Mouse (Mus musculus): Measurements from ENCODE around the gene Grb10.

The Grb10 gene

GRCm38 (mm10) chr11:12034371-12034770 is 4.1 kb downstream of the Grb10 start:
- no peak for DNase-seq (ENCODE audit: low spot score in 2 of 2)

GRCm38 (mm10) chr11:12032831-12033230 is 5.7 kb downstream of the Grb10 start:
- DNase-seq (ENCODE audit: low spot score in 2 of 2), result peak; percentile 25 to 47

- no peak for DNase-seq (ENCODE audit: low spot score in 2 of 2)
These were observed 11.8 kb downstream of the Grb10 start for GRCm38 (mm10) chr11:12026638-12027037.

GRCm38 (mm10) chr11:12025756-12026593 is 12.5 kb downstream of the Grb10 start:
- peak; percentile 36 to 50 for DNase-seq (ENCODE audit: low spot score in 2 of 2)

GRCm38 (mm10) chr11:12025392-12025755 is 13.1 kb downstream of the Grb10 start:
- no peak for DNase-seq (ENCODE audit: low spot score in 2 of 2)

GRCm38 (mm10) chr11:12023051-12023450 is 15.4 kb downstream of the Grb10 start:
- DNase-seq (ENCODE audit: low spot score in 2 of 2), result no peak

- no peak for DNase-seq (ENCODE audit: low spot score in 2 of 2)
These were observed 18.8 kb downstream of the Grb10 start for GRCm38 (mm10) chr11:12019651-12020050.

- peak in 1 of 2 experiments; percentile 38 for DNase-seq (ENCODE audit: low spot score in 2 of 2)
These were observed 19.9 kb downstream of the Grb10 start for GRCm38 (mm10) chr11:12018604-12019003.

GRCm38 (mm10) chr11:12010084-12010483 is 28.4 kb downstream of the Grb10 start:
- DNase-seq (ENCODE audit: low spot score in 2 of 2), result no peak

- no peak for DNase-seq (ENCODE audit: low spot score in 2 of 2)
These were observed 38.1 kb downstream of the Grb10 start for GRCm38 (mm10) chr11:12000293-12000910.

- peak in 1 of 2 experiments; percentile 21 for DNase-seq (ENCODE audit: low spot score in 2 of 2)
These were observed 39.6 kb downstream of the Grb10 start for GRCm38 (mm10) chr11:11998881-11999280.

GRCm38 (mm10) chr11:11997045-11997444 is 41.4 kb downstream of the Grb10 start:
- peak; percentile 57 to 60 for DNase-seq (ENCODE audit: low spot score in 2 of 2)

GRCm38 (mm10) chr11:11995371-11995770 is 43.1 kb downstream of the Grb10 start:
- DNase-seq (ENCODE audit: low spot score in 2 of 2), result no peak

- DNase-seq (ENCODE audit: low spot score in 2 of 2), result peak; percentile 17 to 51
These were observed 44.7 kb downstream of the Grb10 start for GRCm38 (mm10) chr11:11993807-11994206.

- no peak for DNase-seq (ENCODE audit: low spot score in 2 of 2)
These were observed 45.3 kb downstream of the Grb10 start for GRCm38 (mm10) chr11:11993183-11993582.

- no peak for DNase-seq (ENCODE audit: low spot score in 2 of 2)
These were observed 48.6 kb downstream of the Grb10 start for GRCm38 (mm10) chr11:11989850-11990249.

- DNase-seq (ENCODE audit: low spot score in 2 of 2), result no peak
These were observed 51.2 kb downstream of the Grb10 start for GRCm38 (mm10) chr11:11987233-11987632.

- DNase-seq (ENCODE audit: low spot score in 2 of 2), result no peak
These were observed 59.8 kb downstream of the Grb10 start for GRCm38 (mm10) chr11:11978611-11979197.

- peak in 1 of 2 experiments; percentile 28 for DNase-seq (ENCODE audit: low spot score in 2 of 2)
These were observed 63.8 kb downstream of the Grb10 start for GRCm38 (mm10) chr11:11974591-11975255.

- DNase-seq (ENCODE audit: low spot score in 2 of 2), result peak; percentile 60 to 80
These were observed 65.0 kb downstream of the Grb10 start for GRCm38 (mm10) chr11:11973366-11974014.

GRCm38 (mm10) chr11:11972401-11973110 is 65.9 kb downstream of the Grb10 start:
- no peak for DNase-seq (ENCODE audit: low spot score in 2 of 2)
